Mouse (Mus musculus) megakaryocyte progenitor cell, adult 5-6 weeks (primary cell): ENCODE measurements at regions not wholly inside any gene's neighbourhood (a gene's known extent, or its start where the extent isn't known, plus 50 kb on each side); places are given as distances from the start of the nearest gene placed in this dataset.

Experiments
- ATAC-seq: replicated peaks from 2 replicates; pipeline ENCODE4 v1.8.0; 2016; ENCODE audit warnings: mild to moderate bottlenecking, moderate TSS enrichment, inconsistent platforms; ENCODE audit not compliant: poor library complexity

GRCm38 (mm10) chr4:12539184-12539791, 367.5 kb upstream of the Fam92a start:
- no peak for ATAC-seq

- ATAC-seq: peak; percentile 65
Observed at GRCm38 (mm10) chr4:12538694-12539121, 366.9 kb upstream of the Fam92a start.

- no peak for ATAC-seq
Observed at GRCm38 (mm10) chr4:12538043-12538442, 366.2 kb upstream of the Fam92a start.

GRCm38 (mm10) chr4:12534151-12534550, 362.3 kb upstream of the Fam92a start:
- ATAC-seq: no peak

- peak; percentile 58 for ATAC-seq
Observed at GRCm38 (mm10) chr4:12532961-12533360, 361.1 kb upstream of the Fam92a start.

GRCm38 (mm10) chr4:12522358-12522757, 350.5 kb upstream of the Fam92a start:
- ATAC-seq: no peak

- ATAC-seq: no peak
Observed at GRCm38 (mm10) chr4:12521246-12521645, 349.4 kb upstream of the Fam92a start.

- ATAC-seq: no peak
Observed at GRCm38 (mm10) chr4:12516497-12516896, 344.7 kb upstream of the Fam92a start.

- no peak for ATAC-seq
Observed at GRCm38 (mm10) chr4:12511656-12512385, 340.0 kb upstream of the Fam92a start.

GRCm38 (mm10) chr4:12506851-12507551, 335.2 kb upstream of the Fam92a start:
- no peak for ATAC-seq

GRCm38 (mm10) chr4:12501086-12501485, 329.3 kb upstream of the Fam92a start:
- peak; percentile 48; the same call in 1 of the 2 replicates for ATAC-seq

GRCm38 (mm10) chr4:12498426-12498825, 326.6 kb upstream of the Fam92a start:
- no peak for ATAC-seq

- no peak for ATAC-seq
Observed at GRCm38 (mm10) chr4:12492468-12492867, 320.7 kb upstream of the Fam92a start.

- no peak for ATAC-seq
Observed at GRCm38 (mm10) chr4:12491306-12491705, 319.5 kb upstream of the Fam92a start.

GRCm38 (mm10) chr4:12490066-12490465, 318.3 kb upstream of the Fam92a start:
- ATAC-seq: no peak

GRCm38 (mm10) chr4:12489358-12489757, 317.5 kb upstream of the Fam92a start:
- no peak for ATAC-seq

- ATAC-seq: no peak
Observed at GRCm38 (mm10) chr4:12481481-12481880, 309.7 kb upstream of the Fam92a start.

- ATAC-seq: no peak
Observed at GRCm38 (mm10) chr4:12476717-12477116, 304.9 kb upstream of the Fam92a start.

GRCm38 (mm10) chr4:12474981-12475568, 303.3 kb upstream of the Fam92a start:
- no peak for ATAC-seq

GRCm38 (mm10) chr4:12474421-12474820, 302.6 kb upstream of the Fam92a start:
- no peak for ATAC-seq

- no peak for ATAC-seq
Observed at GRCm38 (mm10) chr4:12461701-12462100, 289.9 kb upstream of the Fam92a start.

GRCm38 (mm10) chr4:12461251-12461650, 289.4 kb upstream of the Fam92a start:
- no peak for ATAC-seq
